Mouse (Mus musculus) spleen, adult 2 months (tissue): ENCODE measurements around the gene Sh2d6.

Experiments used
- CTCF ChIP-seq: fragments of 200-500 bp; IDR thresholded peaks from 2 replicates; pipeline ENCODE4 v1.5.1; 2011; ENCODE audit warnings: mild to moderate bottlenecking, inconsistent platforms; ENCODE audit not compliant: insufficient read depth, insufficient read length, insufficient replicate concordance; ENCODE audit errors: extremely low read depth
- POLR2A ChIP-seq: fragments of 200-500 bp; IDR thresholded peaks from 2 replicates; pipeline ENCODE4 v1.6.1; 2011; ENCODE audit warnings: low read depth, low read length, inconsistent platforms

GRCm38 (mm10) chr6:72522288-72522687 lies 781 bp upstream of the Sh2d6 start:
- TF ChIP-seq CTCF (no peak), POLR2A (no peak)
